Mouse (Mus musculus) heart, postnatal 36 days (tissue): ENCODE data around the gene Atp10b. TPM values are rescaled to one million over a fixed set of nuclear protein-coding genes. Genes with fewer than 3 reads are reported as not detected.

Experiments
- DNase-seq, 2 experiments: peaks; one replicate each; pipeline ENCODE4 v3.0.0; 2021 to 2022
- intact Hi-C: fragments of 180-260 bp; cut with DNase I; formaldehyde crosslinking; loops from one replicate; pipeline ENCODE4 v1.15.1; 2025
- total RNA-seq, 2 experiments: library from RNA; stranded (reverse); gene quantifications; 2 replicates each; pipeline ENCODE4 v1.2.3; 2021

The Atp10b gene
- total RNA-seq, 2 experiments from 2014 or later = not detected

DNA sequence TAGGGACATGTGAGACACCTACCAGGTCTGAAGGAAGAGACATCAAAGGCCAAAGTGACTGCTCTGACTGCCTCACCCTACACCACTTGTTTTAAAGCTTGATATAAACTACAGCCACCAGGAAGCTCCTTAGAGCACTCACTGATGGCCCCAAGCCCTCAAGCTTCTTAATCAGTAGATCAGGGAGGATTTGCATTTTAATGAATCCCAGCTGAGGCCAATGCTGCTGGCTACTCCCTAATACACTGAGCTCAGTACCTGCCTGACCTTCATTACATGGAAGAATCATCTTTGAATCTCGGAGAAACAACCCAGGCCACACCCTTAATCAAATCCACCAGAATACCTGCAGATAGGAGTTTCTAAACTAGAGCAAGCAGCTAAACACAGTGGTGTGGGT, 161.3 kb downstream of the Atp10b start:
- intact Hi-C loops = no loop called here
- DNase-seq = no peak

Other genes with a start within 250 kb of the Atp10b start
- gene Gm9972, start 114.1 kb upstream of the Atp10b start, total RNA-seq = not detected